Comparison of ENCODE assay signal across 22 mouse cellular contexts in the genomic region with DNA sequence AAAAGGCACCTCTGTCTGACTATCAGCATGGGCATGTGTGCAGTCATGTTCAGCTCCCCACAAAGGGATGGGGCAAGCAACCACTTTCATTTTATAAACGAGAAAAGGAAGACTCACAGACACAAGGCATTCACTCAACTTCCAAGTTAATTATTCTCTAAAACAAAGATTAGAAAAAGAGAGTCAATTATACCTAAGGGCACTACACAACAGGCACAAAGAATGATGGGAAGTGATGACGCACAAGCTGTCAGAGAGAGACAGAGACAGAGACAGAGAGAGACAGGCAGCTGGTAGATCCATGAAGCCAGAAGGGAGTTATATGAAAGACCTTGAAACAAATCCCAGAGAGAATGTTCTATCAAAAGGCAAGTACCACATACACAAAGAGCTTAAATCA.
DNase-seq lines count a peak whose midpoint lies in the region; ATAC-seq and TF ChIP-seq lines count a peak whose summit lies in the region.
"Had no signal": no experiment of that assay in that cellular context is flagged by ENCODE, and none has a peak within 500 bp of the region (broad histone marks: within the 10 kb centered on the region; RNA-seq: fewer than 3 reads in every experiment).

No protein-coding gene starts in this region.

- no peak for TF ChIP-seq POLR2A in liver, adult 2 months (IDR thresholded peaks at IDR 0.05; ENCODE audit: extremely low read depth, insufficient read depth, low read length)

- H3K9me3 ChIP-seq in intestine, postnatal 0 days (ENCODE audit: control insufficient read depth), result no peaks in the 10 kb centered on the region
- H3K9me3 ChIP-seq in intestine, embryonic 15.5 days, result no peaks in the 10 kb centered on the region
- no peaks in the 10 kb centered on the region for H3K9me3 ChIP-seq in kidney, embryonic 15.5 days (replicated peaks)
- H3K9me3 ChIP-seq in liver, postnatal 0 days (ENCODE audit: low read length), result no peaks in the 10 kb centered on the region
- H3K9me3 ChIP-seq in liver, embryonic 12.5 days (replicated peaks), result no peaks in the 10 kb centered on the region
- H3K9me3 ChIP-seq: G1E had no signal

- no peak overlapping the region for H3K9ac ChIP-seq in intestine, postnatal 0 days (ENCODE audit: low read depth, low read length)
- no peak overlapping the region for H3K9ac ChIP-seq in intestine, embryonic 15.5 days
- H3K9ac ChIP-seq in kidney, embryonic 15.5 days, result no peak overlapping the region
- H3K9ac ChIP-seq in liver, adult 2 months (ENCODE audit: low read depth, low read length), result no peak overlapping the region
- no peak overlapping the region for H3K9ac ChIP-seq in liver, postnatal 0 days (replicated peaks)
- H3K9ac ChIP-seq in liver, embryonic 12.5 days, result no peak overlapping the region

- ATAC-seq in intestine, postnatal 0 days, result peak; percentile 36; the same call in 1 of the 2 replicates
- ATAC-seq in intestine, embryonic 15.5 days, result no peak
- no peak for ATAC-seq in kidney, embryonic 15.5 days (replicated peaks; ENCODE audit: low FRiP score)
- ATAC-seq in liver, postnatal 0 days, result peak; percentile 50
- no peak for ATAC-seq in liver, embryonic 12.5 days
- ATAC-seq: activated CD4-positive, CD25-positive, alpha-beta regulatory T cell, adult 4 months; CD4-positive, CD25-positive, alpha-beta regulatory T cell, adult 4 months; Patski had no signal

- no peak overlapping the region for H3K27ac ChIP-seq in intestine, postnatal 0 days (ENCODE audit: low read depth, low read length)
- no peak overlapping the region for H3K27ac ChIP-seq in intestine, embryonic 15.5 days
- H3K27ac ChIP-seq in kidney, embryonic 15.5 days, result 0 out of 2 replicates have a peak overlapping the region, but pooled peaks have one; percentile 37
- H3K27ac ChIP-seq in liver, adult 2 months (replicated peaks; ENCODE audit: insufficient read depth, low read depth, low read length), result peak overlapping the region; percentile 34
- H3K27ac ChIP-seq in liver, postnatal 0 days (ENCODE audit: low read depth), result no peak overlapping the region
- no peak overlapping the region for H3K27ac ChIP-seq in liver, embryonic 12.5 days

- DNase-seq in kidney, adult 18-20 months, result no peak
- DNase-seq in liver, adult 2 months (ENCODE audit: extremely low read depth, low read depth, low spot score), result peak; percentile 69
- no peak for DNase-seq in liver
- DNase-seq in liver, postnatal 0 days, result no peak
- DNase-seq: adrenal gland, adult 2 months; adrenal gland, adult 8-10 months; adrenal gland, postnatal 10 days; adrenal gland, postnatal 14 days; adrenal gland, postnatal 25 days; adrenal gland, postnatal 36 days; B cell, adult 2 months; cerebellum, adult 11 months; cerebellum, adult 11-12 months had no signal

- 42% methylated on average over 2 of the region's 2 CpGs for WGBS in intestine, postnatal 0 days
- 73% methylated on average over 2 of the region's 2 CpGs for WGBS in intestine, embryonic 15.5 days
- 69% methylated on average over 2 of the region's 2 CpGs for WGBS in kidney, embryonic 15.5 days
- 12% methylated on average over 2 of the region's 2 CpGs for WGBS in liver, adult 2 months
- WGBS in liver, postnatal 0 days (ENCODE audit: insufficient replicate concordance), result 54% methylated on average over 2 of the region's 2 CpGs
- 62% methylated on average over 2 of the region's 2 CpGs for WGBS in liver, embryonic 12.5 days (ENCODE audit: insufficient replicate concordance)

- H3K79me2 ChIP-seq in liver, adult 2 months (ENCODE audit: control insufficient read depth, insufficient read depth, low read length), result no peaks in the 10 kb centered on the region; the same call in 1 of the 2 replicates

- no peak for TF ChIP-seq EP300 in liver, postnatal 0 days (IDR thresholded peaks at IDR 0.05; ENCODE audit: low read depth)

- H3K4me2 ChIP-seq in intestine, postnatal 0 days (replicated peaks; ENCODE audit: low read depth), result no peak overlapping the region
- H3K4me2 ChIP-seq in intestine, embryonic 15.5 days (replicated peaks), result no peak overlapping the region
- H3K4me2 ChIP-seq in kidney, embryonic 15.5 days, result no peak overlapping the region
- no peak overlapping the region for H3K4me2 ChIP-seq in liver, postnatal 0 days (ENCODE audit: low read depth, low read length)
- no peak overlapping the region for H3K4me2 ChIP-seq in liver, embryonic 12.5 days

- no peaks in the 10 kb centered on the region for H3K4me1 ChIP-seq in intestine, postnatal 0 days (replicated peaks; ENCODE audit: control insufficient read depth, insufficient read depth, low read length)
- no peaks in the 10 kb centered on the region for H3K4me1 ChIP-seq in intestine, embryonic 15.5 days (replicated peaks)
- 0 out of 2 replicates have a peak, but pooled peaks cover 4% of the 10 kb centered on the region for H3K4me1 ChIP-seq in kidney, embryonic 15.5 days
- H3K4me1 ChIP-seq in liver, adult 2 months (ENCODE audit: control insufficient read depth, insufficient read depth, low read length), result peaks cover 7% of the 10 kb centered on the region
- H3K4me1 ChIP-seq in liver, postnatal 0 days (ENCODE audit: insufficient read depth), result peaks cover 4% of the 10 kb centered on the region; the same call in 1 of the 2 replicates
- H3K4me1 ChIP-seq in liver, embryonic 12.5 days, result no peaks in the 10 kb centered on the region; the same call in 1 of the 2 replicates

- H3K36me3 ChIP-seq in intestine, postnatal 0 days (ENCODE audit: control insufficient read depth, insufficient read depth), result no peaks in the 10 kb centered on the region
- H3K36me3 ChIP-seq in intestine, embryonic 15.5 days, result no peaks in the 10 kb centered on the region
- peaks cover 14% of the 10 kb centered on the region for H3K36me3 ChIP-seq in kidney, embryonic 15.5 days
- H3K36me3 ChIP-seq in liver, adult 2 months (ENCODE audit: control insufficient read depth, insufficient read depth, low read length), result peaks cover 44% of the 10 kb centered on the region
- H3K36me3 ChIP-seq in liver, postnatal 0 days (replicated peaks; ENCODE audit: insufficient read depth, low read length), result peaks cover 24% of the 10 kb centered on the region
- peaks cover 76% of the 10 kb centered on the region for H3K36me3 ChIP-seq in liver, embryonic 12.5 days

- H3K4me3 ChIP-seq in intestine, postnatal 0 days (ENCODE audit: low read depth, low read length), result no peak overlapping the region
- no peak overlapping the region for H3K4me3 ChIP-seq in intestine, embryonic 15.5 days (replicated peaks)
- H3K4me3 ChIP-seq in kidney, embryonic 15.5 days (replicated peaks), result no peak overlapping the region
- no peak overlapping the region for H3K4me3 ChIP-seq in liver, adult 2 months (ENCODE audit: insufficient read depth, low read depth, low read length)
- H3K4me3 ChIP-seq in liver, postnatal 0 days (ENCODE audit: low read depth, low read length), result no peak overlapping the region
- H3K4me3 ChIP-seq in liver, embryonic 12.5 days, result no peak overlapping the region

- TF ChIP-seq CTCF in intestine, postnatal 0 days (IDR thresholded peaks at IDR 0.05; ENCODE audit: low read depth), result no peak
- TF ChIP-seq CTCF in liver, adult 2 months (IDR thresholded peaks at IDR 0.05; ENCODE audit: low read depth, low read length), result no peak
- no peak for TF ChIP-seq CTCF in liver, postnatal 0 days (IDR thresholded peaks at IDR 0.05; ENCODE audit: low read depth)

- no peaks in the 10 kb centered on the region for H3K27me3 ChIP-seq in intestine, postnatal 0 days (replicated peaks; ENCODE audit: control insufficient read depth, insufficient read depth, low read length)
- H3K27me3 ChIP-seq in intestine, embryonic 15.5 days (replicated peaks), result no peaks in the 10 kb centered on the region
- no peaks in the 10 kb centered on the region for H3K27me3 ChIP-seq in kidney, embryonic 15.5 days
- no peaks in the 10 kb centered on the region for H3K27me3 ChIP-seq in liver, adult 2 months (ENCODE audit: control insufficient read depth, insufficient read depth, low read length)
- no peaks in the 10 kb centered on the region for H3K27me3 ChIP-seq in liver, postnatal 0 days (ENCODE audit: insufficient read depth, low read length)
- H3K27me3 ChIP-seq in liver, embryonic 12.5 days (replicated peaks), result no peaks in the 10 kb centered on the region
- H3K27me3 ChIP-seq: CH12.LX, Patski had no signal

Comparison
In these comparisons a context has a peak if more than half of its experiments do, and no peak if none do; other contexts are left out.
1. ATAC-seq: peak in intestine, postnatal 0 days (single experiment) and liver, postnatal 0 days (single experiment); none in intestine, embryonic 15.5 days (single experiment), kidney, embryonic 15.5 days (single experiment) and liver, embryonic 12.5 days (single experiment).
2. H3K27ac ChIP-seq: peak in kidney, embryonic 15.5 days (single experiment) and liver, adult 2 months (single experiment); none in intestine, postnatal 0 days (single experiment), intestine, embryonic 15.5 days (single experiment), liver, postnatal 0 days (single experiment) and liver, embryonic 12.5 days (single experiment).